Mouse (Mus musculus) liver, embryonic 14.5 days (tissue): Measurements from ENCODE around the gene Bcr.

Experiments
- CTCF ChIP-seq: IDR thresholded peaks from 2 replicates; pipeline ENCODE4 v1.5.1; 2016; ENCODE audit warnings: antibody characterized with exemption, low read depth, control low read depth
- EP300 ChIP-seq: IDR thresholded peaks from 2 replicates; pipeline ENCODE4 v1.6.1; 2016; ENCODE audit warnings: antibody characterized with exemption, low read depth

DNA sequence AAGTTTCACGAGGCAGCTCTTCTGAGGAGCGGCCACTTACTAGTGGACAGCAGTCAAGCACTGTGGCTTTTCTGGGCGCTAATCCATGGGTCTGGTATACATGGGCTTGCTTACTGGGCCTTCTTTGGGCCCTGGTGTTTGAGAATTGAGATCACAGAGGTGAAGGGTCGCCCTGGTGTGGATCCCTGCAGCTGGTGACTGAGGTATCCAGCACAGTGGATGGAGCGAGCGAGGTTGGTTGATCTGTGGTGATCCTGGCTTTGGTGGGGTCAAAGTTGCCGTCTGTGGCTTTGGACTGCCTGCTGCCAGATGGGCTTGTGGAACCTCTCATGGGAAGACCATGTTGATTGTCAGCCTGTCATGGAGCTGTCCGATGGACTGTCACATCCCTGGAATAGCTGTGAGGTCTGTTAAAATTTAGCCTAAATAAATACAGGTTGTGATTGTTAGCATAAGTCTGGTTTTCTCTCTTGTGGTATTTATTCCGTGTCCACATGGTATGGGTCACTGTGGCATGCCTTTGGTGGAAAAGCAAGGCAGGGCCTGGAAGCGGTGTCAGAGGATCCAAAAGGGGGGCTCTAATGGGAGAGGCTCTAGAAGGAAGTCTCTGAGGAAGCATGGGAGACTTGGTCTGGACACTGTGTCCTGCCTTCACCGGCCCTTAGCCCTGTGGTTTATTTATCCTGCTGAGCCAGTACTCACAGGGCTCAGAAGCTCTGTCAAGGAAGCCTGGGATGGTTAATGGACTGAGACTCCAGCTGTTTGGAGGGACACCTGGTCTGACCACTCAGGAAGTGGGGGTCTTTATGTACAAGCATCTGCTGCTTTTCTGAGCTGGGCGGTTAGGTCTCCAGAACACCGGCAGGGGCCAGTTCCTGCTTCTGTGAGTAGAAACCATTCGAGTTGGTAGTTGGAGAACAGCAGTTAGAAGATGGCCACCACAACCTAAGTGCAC lies 18.1 kb downstream of the Bcr start:
- TF ChIP-seq EP300 (no peak), CTCF (no peak)
